Mouse (Mus musculus) kidney, adult 2 months (tissue): ENCODE results near the gene Tet3. TPM values are rescaled to one million over a fixed set of nuclear protein-coding genes. Genes with fewer than 3 reads are reported as not detected.

ENCODE experiments used
- DNase-seq: peaks from one replicate; pipeline ENCODE4 v3.0.0; 2021
- H3K27ac ChIP-seq: fragments of 200-500 bp; 2 replicates; pipeline ENCODE4 v1.5.1; 2012; ENCODE audit warnings: low read depth, low read length, control low read depth, inconsistent platforms; ENCODE audit not compliant: insufficient read depth
- H3K27me3 ChIP-seq: fragments of 200-500 bp; replicated peaks from 2 replicates; pipeline ENCODE4 v1.6.1; 2012; ENCODE audit warnings: mild to moderate bottlenecking, moderate library complexity, low read length, inconsistent platforms; ENCODE audit not compliant: control insufficient read depth, insufficient read depth
- H3K36me3 ChIP-seq: fragments of 200-500 bp; 2 replicates; pipeline ENCODE4 v1.6.1; 2012; ENCODE audit warnings: mild to moderate bottlenecking, moderate library complexity, low read length, inconsistent platforms; ENCODE audit not compliant: control insufficient read depth, insufficient read depth
- H3K4me1 ChIP-seq: fragments of 200-500 bp; 2 replicates; pipeline ENCODE4 v1.6.1; 2011; ENCODE audit warnings: low read length; ENCODE audit not compliant: control insufficient read depth, insufficient read depth
- H3K4me3 ChIP-seq: fragments of 200-500 bp; 2 replicates; pipeline ENCODE4 v1.5.1; 2011; ENCODE audit warnings: mild to moderate bottlenecking, low read depth, low read length, control low read depth; ENCODE audit not compliant: insufficient read depth
- CTCF ChIP-seq: fragments of 200-500 bp; conservative IDR thresholded peaks from 2 replicates; pipeline ENCODE4 v1.5.1; 2011; ENCODE audit warnings: low read depth, mild to moderate bottlenecking, control low read depth, low read length, moderate library complexity, mixed read lengths; ENCODE audit not compliant: insufficient read depth, insufficient read length
- POLR2A ChIP-seq: fragments of 200-500 bp; IDR thresholded peaks from one replicate; pipeline ENCODE4 v1.6.1; 2011; ENCODE audit warnings: low read depth, low read length, control low read depth
- WGBS: fragments of 180-500 bp; shearing (Covaris S2); methylation state at CpG from one replicate; pipeline ENCODE4 v1.1.7; 2018; 5-methylcytosine and 5-hydroxymethylcytosine counted together
- polyA plus RNA-seq: library from polyadenylated mRNA; depleted of rRNA; stranded (reverse); fragments of >200 nt; gene quantifications from 2 replicates; pipeline ENCODE4 v1.2.3, GENCODE M21; 2012

Gene Tet3
- polyA plus RNA-seq, 1 experiment, result 8.0 TPM

DNA sequence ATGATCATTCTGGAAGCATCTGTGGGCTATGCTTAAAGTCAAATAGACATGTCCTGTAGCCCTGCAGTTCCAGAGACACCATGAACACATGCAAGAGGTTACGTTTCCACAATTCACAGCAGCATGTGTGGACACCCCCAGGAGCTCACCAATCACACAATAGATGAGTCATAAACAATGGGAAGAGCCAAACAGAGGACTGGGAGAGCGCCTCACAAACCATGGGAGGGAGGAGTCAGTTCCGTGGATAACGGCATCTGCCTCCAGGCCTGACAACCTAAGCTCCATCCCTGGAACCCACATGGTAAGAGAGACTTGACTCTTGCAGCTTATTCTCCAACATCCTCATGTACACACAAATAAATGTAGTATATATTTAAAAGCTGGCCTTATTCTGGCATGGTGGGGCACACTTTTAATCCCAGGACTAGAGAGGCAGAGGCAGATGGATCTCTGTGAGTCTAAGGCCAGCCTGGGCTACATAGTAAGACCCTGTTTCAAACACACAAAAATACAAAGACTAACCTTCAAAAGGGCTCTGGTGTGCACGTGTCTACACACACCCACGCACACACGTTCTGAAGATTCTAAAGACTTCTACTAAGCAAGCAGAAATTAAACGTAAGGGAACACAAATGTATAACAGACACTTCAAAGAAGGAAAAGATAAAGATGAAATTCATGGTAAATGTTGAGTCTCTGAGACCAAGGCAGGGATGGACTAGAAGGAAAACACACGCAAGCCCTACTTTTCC is 44.1 kb downstream of the Tet3 start:
- Histone ChIP-seq H3K4me3 (no peak overlapping the region), H3K4me1 (peaks cover 32% of the 10 kb centered on the region), H3K27ac (no peak overlapping the region), H3K36me3 (no peaks in the 10 kb centered on the region), H3K27me3 (no peaks in the 10 kb centered on the region)
- DNase-seq, result no peak
- 85% methylated on average over 9 of the region's 9 CpGs for WGBS
- no peak for TF ChIP-seq POLR2A
- TF ChIP-seq CTCF, result no peak

DNA sequence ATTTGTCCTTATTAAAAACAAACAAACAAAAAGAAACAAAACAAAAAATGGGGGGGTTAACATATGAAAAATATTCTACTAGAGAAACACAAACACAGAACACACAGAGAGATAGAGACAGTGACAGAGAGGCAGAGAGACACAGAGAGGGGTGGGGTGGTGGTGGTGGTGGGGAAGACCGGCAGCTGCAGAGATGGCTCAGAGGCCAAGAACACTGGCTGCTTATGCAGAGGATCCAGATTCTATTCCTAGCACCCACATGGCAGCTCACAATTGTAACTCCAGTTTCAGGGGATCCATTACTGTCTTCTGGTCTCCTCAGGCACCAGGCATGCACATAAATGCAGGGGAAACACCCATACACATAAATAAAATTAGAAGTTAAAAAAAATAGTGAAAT is 45.2 kb downstream of the Tet3 start:
- no peak for DNase-seq
- Histone ChIP-seq H3K27ac (no peak overlapping the region), H3K27me3 (no peaks in the 10 kb centered on the region), H3K4me3 (no peak overlapping the region), H3K36me3 (no peaks in the 10 kb centered on the region), H3K4me1 (peaks cover 30% of the 10 kb centered on the region)
- TF ChIP-seq POLR2A (no peak), CTCF (no peak)
- WGBS, result 77% methylated on average over 1 of the region's 1 CpGs

DNA sequence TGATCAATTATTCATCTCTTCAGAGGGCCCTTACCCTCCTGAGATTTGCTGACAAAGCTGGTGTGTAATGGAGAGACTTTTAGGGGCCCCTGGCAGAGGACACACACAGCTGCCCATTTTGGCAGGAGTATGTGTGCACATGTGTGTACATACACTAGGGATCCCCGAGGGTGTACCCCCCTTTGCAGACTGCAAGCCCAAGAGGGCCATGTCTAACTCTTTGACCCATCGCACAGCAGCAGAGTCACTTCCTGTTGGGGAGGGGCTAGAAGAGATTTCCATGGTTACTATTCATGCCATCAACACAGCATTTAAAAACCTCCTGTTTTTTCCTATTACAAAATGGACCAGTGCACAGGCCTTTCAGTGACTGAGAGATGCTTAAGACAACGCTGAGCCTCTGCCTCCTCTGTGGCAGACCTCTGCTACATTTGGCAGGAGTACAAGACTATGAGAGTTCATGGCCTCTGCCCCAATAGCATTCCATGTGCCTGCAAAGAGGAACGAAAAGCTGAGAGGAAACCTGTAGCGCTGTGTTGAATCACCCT is 46.0 kb downstream of the Tet3 start:
- no peaks in the 10 kb centered on the region for H3K27me3 ChIP-seq
- WGBS, result 2% methylated on average over 5 of the region's 5 CpGs
- H3K4me1 ChIP-seq, result peaks cover 28% of the 10 kb centered on the region
- peak; percentile 81 for DNase-seq
- TF ChIP-seq POLR2A, result no peak
- no peak for TF ChIP-seq CTCF
- H3K27ac ChIP-seq, result no peak overlapping the region
- H3K36me3 ChIP-seq, result no peaks in the 10 kb centered on the region
- no peak overlapping the region for H3K4me3 ChIP-seq

- DNase-seq, result no peak
- TF ChIP-seq POLR2A, result no peak
- no peak for TF ChIP-seq CTCF
- no peaks in the 10 kb centered on the region for H3K36me3 ChIP-seq
- peaks cover 25% of the 10 kb centered on the region for H3K4me1 ChIP-seq
- H3K27ac ChIP-seq, result no peak overlapping the region
- no peak overlapping the region for H3K4me3 ChIP-seq
- WGBS, result 86% methylated on average over 10 of the region's 10 CpGs
- no peaks in the 10 kb centered on the region for H3K27me3 ChIP-seq
These were observed 46.5 kb downstream of the Tet3 start for GRCm38 (mm10) chr6:83412362-83412853.

DNA sequence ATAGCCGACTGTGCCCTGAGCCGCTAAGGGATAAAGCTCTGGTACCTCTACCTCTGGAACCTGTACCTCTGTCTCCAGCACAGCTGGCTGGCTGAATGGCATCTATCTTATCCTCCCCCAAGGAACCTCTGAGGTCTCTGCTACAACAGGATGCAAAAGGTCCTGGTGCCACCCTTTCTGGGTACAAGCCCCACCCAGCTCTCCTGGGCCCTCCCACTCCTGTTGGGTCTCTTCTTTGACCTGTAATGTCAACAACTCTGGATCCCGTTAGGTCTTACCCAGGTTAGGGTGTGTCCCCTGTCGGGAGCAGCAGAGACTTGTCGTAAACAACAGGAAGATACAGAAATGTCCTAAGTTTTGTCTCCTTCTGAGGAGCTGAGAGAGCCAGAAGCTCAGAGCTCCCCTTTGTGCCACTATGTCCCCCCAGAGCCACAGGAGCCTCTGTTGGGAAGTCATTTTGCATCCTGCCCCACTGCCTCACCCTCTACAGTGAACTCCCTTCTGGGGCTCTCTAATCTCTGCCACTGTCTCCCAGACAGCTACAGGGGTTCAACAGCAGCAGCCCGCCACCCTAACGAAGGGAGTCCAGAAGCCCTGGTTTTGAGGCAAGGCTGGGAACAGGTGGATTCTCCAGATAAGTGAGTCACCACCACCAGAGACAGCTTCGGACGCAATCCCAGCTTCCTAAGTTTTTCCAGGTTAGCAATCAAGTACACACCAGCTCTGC is 47.1 kb downstream of the Tet3 start:
- TF ChIP-seq CTCF (no peak), POLR2A (no peak)
- H3K27me3 ChIP-seq, result no peaks in the 10 kb centered on the region
- H3K36me3 ChIP-seq, result no peaks in the 10 kb centered on the region
- no peak overlapping the region for H3K27ac ChIP-seq
- 74% methylated on average over 9 of the region's 9 CpGs for WGBS
- DNase-seq, result no peak
- H3K4me1 ChIP-seq, result peaks cover 22% of the 10 kb centered on the region
- H3K4me3 ChIP-seq, result no peak overlapping the region

- Histone ChIP-seq H3K4me1 (peaks cover 8% of the 10 kb centered on the region), H3K27ac (no peak overlapping the region), H3K4me3 (no peak overlapping the region), H3K27me3 (no peaks in the 10 kb centered on the region), H3K36me3 (no peaks in the 10 kb centered on the region)
- WGBS, result 38% methylated on average over 9 of the region's 9 CpGs
- DNase-seq, result peak; percentile 29
- TF ChIP-seq POLR2A (no peak), CTCF (no peak)
These were observed 48.7 kb downstream of the Tet3 start for GRCm38 (mm10) chr6:83410046-83410706.

DNA sequence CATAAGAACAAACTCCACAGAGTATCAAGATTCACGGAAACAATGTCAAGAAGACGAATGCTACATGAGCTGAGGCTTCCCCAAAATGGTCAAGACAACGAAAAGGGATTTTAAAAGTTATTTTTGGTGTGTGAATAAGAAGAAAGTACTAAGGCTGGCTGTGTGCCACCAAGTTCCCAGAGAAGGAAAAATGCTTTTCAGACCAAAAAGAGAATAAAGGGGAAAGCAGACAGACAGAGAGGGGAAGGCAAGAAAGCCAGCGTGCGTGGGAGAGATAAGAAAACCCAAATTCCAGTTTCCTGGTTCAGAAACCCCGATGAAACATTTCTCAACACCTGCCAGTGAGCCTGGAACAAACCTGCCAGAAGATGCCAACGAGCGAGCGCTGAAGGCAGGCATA is 50.4 kb downstream of the Tet3 start:
- no peak for TF ChIP-seq CTCF
- no peak for TF ChIP-seq POLR2A
- Histone ChIP-seq H3K36me3 (peaks cover 3% of the 10 kb centered on the region), H3K4me3 (no peak overlapping the region), H3K27ac (no peak overlapping the region), H3K4me1 (peaks cover 8% of the 10 kb centered on the region), H3K27me3 (no peaks in the 10 kb centered on the region)
- 57% methylated on average over 9 of the region's 9 CpGs for WGBS
- no peak for DNase-seq
